Comparison of ENCODE assay signal across 20 mouse cellular contexts in the genomic region with DNA sequence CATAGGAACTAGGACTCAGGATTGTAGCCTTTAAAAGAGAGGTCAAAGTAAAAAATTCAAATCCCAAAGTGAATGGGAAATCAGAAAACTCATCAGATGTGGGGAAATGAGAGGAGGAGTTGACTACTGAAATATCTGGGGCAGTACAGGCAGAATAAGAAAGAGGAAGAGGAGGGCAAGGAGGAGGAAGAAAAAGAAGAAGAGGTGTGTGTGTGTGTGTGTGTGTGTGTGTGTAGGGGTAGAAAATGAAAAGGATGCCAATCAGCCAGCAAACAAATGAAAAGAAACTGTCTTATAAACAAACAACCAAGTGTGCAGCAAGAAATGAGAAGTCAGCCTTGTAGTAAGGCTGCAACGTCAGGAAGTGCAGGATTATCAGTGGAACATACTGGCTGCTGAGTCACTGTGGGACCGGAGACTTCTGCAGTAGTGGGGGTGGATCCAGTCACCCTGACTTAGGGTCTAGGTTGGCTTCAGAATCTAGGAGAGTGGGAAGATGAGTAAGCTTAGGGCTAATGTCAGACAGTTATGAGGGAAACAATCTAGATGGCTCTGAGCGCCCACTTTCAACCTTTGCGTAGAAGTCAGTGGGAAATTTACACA. TPM values are rescaled to one million over a fixed set of nuclear protein-coding genes. Genes with fewer than 3 reads are reported as not detected.
A peak's percentile ranks its signal among the peaks of the same experiment; 100 is the strongest.
DNase-seq lines count a peak whose midpoint lies in the region; ATAC-seq and TF ChIP-seq lines count a peak whose summit lies in the region.
"Had no signal": no experiment of that assay in that cellular context is flagged by ENCODE, and none has a peak within 500 bp of the region (broad histone marks: within the 10 kb centered on the region; RNA-seq: fewer than 3 reads in every experiment).

No protein-coding gene starts in this region.

- H3K9ac ChIP-seq in stomach, embryonic 15.5 days: no peak overlapping the region
- H3K9ac ChIP-seq in stomach, postnatal 0 days (ENCODE audit: low read length): no peak overlapping the region
- H3K9ac ChIP-seq in liver, embryonic 15.5 days: no peak overlapping the region
- no peak overlapping the region for H3K9ac ChIP-seq in hindbrain, embryonic 16.5 days (ENCODE audit: low read depth, low read length)
- no peak overlapping the region for H3K9ac ChIP-seq in heart, adult 2 months (ENCODE audit: low read depth, low read length)
- H3K9ac ChIP-seq: forebrain, postnatal 0 days; midbrain, embryonic 15.5 days had no signal

- H3K4me1 ChIP-seq in stomach, embryonic 15.5 days: no peaks in the 10 kb centered on the region
- H3K4me1 ChIP-seq in stomach, postnatal 0 days (replicated peaks; ENCODE audit: control insufficient read depth, insufficient read depth): no peaks in the 10 kb centered on the region
- H3K4me1 ChIP-seq in liver, embryonic 15.5 days (replicated peaks): peaks cover 31% of the 10 kb centered on the region
- H3K4me1 ChIP-seq in hindbrain, embryonic 16.5 days (ENCODE audit: control insufficient read depth, insufficient read depth, low read depth, low read length): no peaks in the 10 kb centered on the region
- H3K4me1 ChIP-seq in limb, embryonic 10.5 days: no peaks in the 10 kb centered on the region
- no peaks in the 10 kb centered on the region; the same call in 1 of the 2 replicates for H3K4me1 ChIP-seq in heart, adult 2 months (ENCODE audit: control insufficient read depth, insufficient read depth, low read length)
- H3K4me1 ChIP-seq: midbrain, embryonic 15.5 days had no signal

- no peaks in the 10 kb centered on the region for H3K36me3 ChIP-seq in stomach, embryonic 15.5 days
- H3K36me3 ChIP-seq in stomach, postnatal 0 days (ENCODE audit: control insufficient read depth, insufficient read depth, low read length): no peaks in the 10 kb centered on the region
- no peaks in the 10 kb centered on the region for H3K36me3 ChIP-seq in liver, embryonic 15.5 days (replicated peaks)
- no peaks in the 10 kb centered on the region for H3K36me3 ChIP-seq in hindbrain, embryonic 16.5 days (ENCODE audit: control insufficient read depth, insufficient read depth, low read length)
- H3K36me3 ChIP-seq in limb, embryonic 10.5 days: no peaks in the 10 kb centered on the region
- H3K36me3 ChIP-seq in heart, adult 2 months (ENCODE audit: control insufficient read depth, insufficient read depth, low read length): no peaks in the 10 kb centered on the region
- H3K36me3 ChIP-seq: midbrain, embryonic 15.5 days had no signal

- WGBS in stomach, embryonic 15.5 days: 73% methylated on average over 4 of the region's 4 CpGs
- 71% methylated on average over 4 of the region's 4 CpGs for WGBS in stomach, postnatal 0 days
- WGBS in liver, embryonic 15.5 days (ENCODE audit: insufficient replicate concordance): 26% methylated on average over 4 of the region's 4 CpGs
- WGBS in hindbrain, embryonic 16.5 days: 92% methylated on average over 4 of the region's 4 CpGs
- 89% methylated on average over 4 of the region's 4 CpGs for WGBS in limb, embryonic 10.5 days
- 73% methylated on average over 4 of the region's 4 CpGs for WGBS in heart, adult 2 months

- no peaks in the 10 kb centered on the region for H3K9me3 ChIP-seq in stomach, embryonic 15.5 days
- no peaks in the 10 kb centered on the region for H3K9me3 ChIP-seq in stomach, postnatal 0 days (ENCODE audit: control insufficient read depth, low read length)
- H3K9me3 ChIP-seq in liver, embryonic 15.5 days (replicated peaks): no peaks in the 10 kb centered on the region
- H3K9me3 ChIP-seq in hindbrain, embryonic 16.5 days (ENCODE audit: control insufficient read depth, low read length): no peaks in the 10 kb centered on the region
- no peaks in the 10 kb centered on the region for H3K9me3 ChIP-seq in limb, embryonic 10.5 days (replicated peaks)
- H3K9me3 ChIP-seq: midbrain, embryonic 15.5 days had no signal

- H3K27ac ChIP-seq in stomach, embryonic 15.5 days: no peak overlapping the region
- no peak overlapping the region for H3K27ac ChIP-seq in stomach, postnatal 0 days (replicated peaks)
- H3K27ac ChIP-seq in liver, embryonic 15.5 days (replicated peaks): 0 out of 2 replicates have a peak overlapping the region, but pooled peaks have one; percentile 51
- no peak overlapping the region for H3K27ac ChIP-seq in hindbrain, embryonic 16.5 days (ENCODE audit: low read depth, low read length)
- H3K27ac ChIP-seq in limb, embryonic 10.5 days: no peak overlapping the region
- no peak overlapping the region for H3K27ac ChIP-seq in heart, adult 2 months
- H3K27ac ChIP-seq: gastrocnemius, adult 2 months; kidney, postnatal 0 days; midbrain, embryonic 15.5 days had no signal

- no peaks in the 10 kb centered on the region for H3K79me2 ChIP-seq in heart, adult 2 months (replicated peaks; ENCODE audit: control insufficient read depth, insufficient read depth, low read length)

- DNase-seq in stomach, postnatal 0 days (ENCODE audit: low spot score): no peak
- no peak for DNase-seq in limb, embryonic 10.5 days (ENCODE audit: low spot score)
- no peak for DNase-seq in heart, adult 2 months
- DNase-seq: cerebellum, adult 9-11 months; forebrain, postnatal 0 days; gastrocnemius, adult 2 months; heart, postnatal 36 days; lung, postnatal 36 days; right cerebral cortex, postnatal 25 days; thymus, adult 2 months had no signal

- TF ChIP-seq POLR2A in heart, adult 2 months (IDR thresholded peaks at IDR 0.05; ENCODE audit: insufficient read depth, low read depth, low read length): no peak

- TF ChIP-seq CTCF in stomach, postnatal 0 days (IDR thresholded peaks at IDR 0.05; ENCODE audit: low read depth): no peak
- no peak for TF ChIP-seq CTCF in heart, adult 2 months (IDR thresholded peaks at IDR 0.05)

- no peak overlapping the region for H3K4me3 ChIP-seq in stomach, embryonic 15.5 days (replicated peaks)
- no peak overlapping the region for H3K4me3 ChIP-seq in stomach, postnatal 0 days (ENCODE audit: low read depth, low read length)
- no peak overlapping the region for H3K4me3 ChIP-seq in liver, embryonic 15.5 days (replicated peaks)
- H3K4me3 ChIP-seq in hindbrain, embryonic 16.5 days (ENCODE audit: low read length): no peak overlapping the region
- no peak overlapping the region for H3K4me3 ChIP-seq in limb, embryonic 10.5 days
- H3K4me3 ChIP-seq in heart, adult 2 months: no peak overlapping the region
- H3K4me3 ChIP-seq: erythroblast, embryonic 14.5 days; gastrocnemius, adult 2 months; midbrain, embryonic 15.5 days had no signal

- 0 out of 2 replicates have a peak, but pooled peaks have one; percentile 39 for ATAC-seq in stomach, embryonic 15.5 days (ENCODE audit: insufficient read depth, low FRiP score, low read depth)
- no peak for ATAC-seq in stomach, postnatal 0 days (ENCODE audit: low FRiP score, low TSS enrichment)
- ATAC-seq in erythroblast, adult 5-6 weeks (replicated peaks; ENCODE audit: low FRiP score, poor library complexity, severe bottlenecking): peak; percentile 66
- peak; percentile 83 for ATAC-seq in liver, embryonic 15.5 days (ENCODE audit: insufficient read depth)
- 0 out of 2 replicates have a peak, but pooled peaks have one; percentile 36 for ATAC-seq in neutrophil, adult 5-6 weeks (ENCODE audit: extremely low read depth, insufficient number of reproducible peaks, low FRiP score, poor library complexity, severe bottlenecking)
- no peak for ATAC-seq in hindbrain, embryonic 16.5 days
- ATAC-seq: activated CD4-positive, CD25-positive, alpha-beta regulatory T cell, adult 4 months; forebrain, postnatal 0 days; inflammation-experienced regulatory T-cells, adult 6 months; midbrain, embryonic 15.5 days had no signal

- intact Hi-C loops in heart, adult 2 months (cut with DNase I): no loop called here

- no peaks in the 10 kb centered on the region for H3K27me3 ChIP-seq in stomach, embryonic 15.5 days (replicated peaks)
- no peaks in the 10 kb centered on the region for H3K27me3 ChIP-seq in stomach, postnatal 0 days (ENCODE audit: control insufficient read depth, insufficient read depth, low read length)
- H3K27me3 ChIP-seq in liver, embryonic 15.5 days: peaks cover 25% of the 10 kb centered on the region
- no peaks in the 10 kb centered on the region for H3K27me3 ChIP-seq in hindbrain, embryonic 16.5 days (replicated peaks; ENCODE audit: control insufficient read depth, insufficient read depth, low read length)
- peaks cover 9% of the 10 kb centered on the region for H3K27me3 ChIP-seq in limb, embryonic 10.5 days (ENCODE audit: low read depth, poor library complexity, severe bottlenecking)
- H3K27me3 ChIP-seq in heart, adult 2 months (ENCODE audit: control insufficient read depth, insufficient read depth, low read length): no peaks in the 10 kb centered on the region
- H3K27me3 ChIP-seq: midbrain, embryonic 15.5 days had no signal

- no peak for TF ChIP-seq EP300 in stomach, postnatal 0 days (optimal IDR thresholded peaks at IDR 0.05)
- no peak for TF ChIP-seq EP300 in heart, adult 2 months (IDR thresholded peaks at IDR 0.05; ENCODE audit: insufficient read depth, low read depth, low read length)

- no peak overlapping the region for H3K4me2 ChIP-seq in stomach, embryonic 15.5 days
- H3K4me2 ChIP-seq in stomach, postnatal 0 days (replicated peaks; ENCODE audit: low read depth): no peak overlapping the region
- peak overlapping the region; percentile 44 for H3K4me2 ChIP-seq in liver, embryonic 15.5 days
- H3K4me2 ChIP-seq in hindbrain, embryonic 16.5 days (ENCODE audit: low read length): no peak overlapping the region
- H3K4me2 ChIP-seq: midbrain, embryonic 15.5 days had no signal

RNA-seq across cellular contexts. Expression of a gene that starts 7.0 kb away (rescaled TPM):
- polyA plus RNA-seq in stomach, embryonic 15.5 days (2015; fragmentation: Nextera tagmentation; extraction: Ambion mirVana): 2.5 and 2.6 TPM in 2 replicates
- polyA plus RNA-seq in stomach, postnatal 0 days (2015; fragmentation: Nextera tagmentation; extraction: Ambion mirVana): 1.1 and 1.2 TPM in 2 replicates
- 0.19 and 1.0 TPM in 2 replicates for total RNA-seq in erythroblast, adult 5-6 weeks (2015; ENCODE audit: low replicate concordance)
- total RNA-seq in erythroblast, adult 5-6 weeks (2017; ENCODE audit: low replicate concordance): 1.1 TPM in 2 replicates
- polyA plus RNA-seq in liver, embryonic 15.5 days (2015; fragmentation: Nextera tagmentation; extraction: Ambion mirVana): 0.48 and 0.51 TPM in 2 replicates
- total RNA-seq in neutrophil, adult 5-6 weeks (2017): 0.93 and 1.1 TPM in 2 replicates
- 3.0 and 3.4 TPM in 2 replicates for polyA plus RNA-seq in hindbrain, embryonic 16.5 days (2015; fragmentation: Nextera tagmentation; extraction: Ambion mirVana)
- polyA plus RNA-seq in limb, embryonic 10.5 days (2016; fragmentation: Nextera tagmentation; extraction: Ambion mirVana): 2.2 and 2.5 TPM in 2 replicates
- total RNA-seq in heart, adult 2 months (2021): 10 to 100 TPM in 1 of 2 experiments, 1 to 10 TPM in 1; 8.2 to 10.1 TPM
- 2.0 and 3.2 TPM in 2 replicates for polyA plus RNA-seq in heart, adult 2 months (2012; rRNA removed)
- polyA plus RNA-seq: erythroblast, embryonic 14.5 days had no signal

Comparison
In these comparisons a context has a peak if more than half of its experiments do, and no peak if none do; other contexts are left out.
1. ATAC-seq: peak in stomach, embryonic 15.5 days (single experiment), erythroblast, adult 5-6 weeks (single experiment), liver, embryonic 15.5 days (single experiment) and neutrophil, adult 5-6 weeks (single experiment); none in stomach, postnatal 0 days (single experiment) and hindbrain, embryonic 16.5 days (single experiment).